Mouse (Mus musculus) lung, postnatal 0 days (tissue): ENCODE results near the gene Syt17. TPM values are rescaled to one million over a fixed set of nuclear protein-coding genes. Genes with fewer than 3 reads are reported as not detected.

Experiments used
- ATAC-seq: fragments of 200-750 bp; cut with Nextera tagmentation; 2 replicates; pipeline ENCODE4 v1.8.0; 2017; ENCODE audit warnings: moderate library complexity
- DNase-seq: peaks from one replicate; pipeline ENCODE4 v3.0.0-alpha.2; 2016; ENCODE audit warnings: low spot score
- H3K27ac ChIP-seq: fragments of 300-500 bp; sonication (generic); 2 replicates; pipeline ENCODE4 v1.5.1; 2014; ENCODE audit warnings: antibody characterized with exemption, mild to moderate bottlenecking, low read length, mixed read lengths
- H3K27me3 ChIP-seq: fragments of 300-500 bp; sonication (generic); replicated peaks from 2 replicates; pipeline ENCODE4 v1.6.1; 2014; ENCODE audit warnings: low read length, mixed read lengths; ENCODE audit not compliant: insufficient read depth
- H3K36me3 ChIP-seq: fragments of 300-500 bp; sonication (generic); 2 replicates; pipeline ENCODE4 v1.6.1; 2014; ENCODE audit warnings: low read length, mixed read lengths; ENCODE audit not compliant: insufficient read depth
- H3K4me1 ChIP-seq: fragments of 300-500 bp; sonication (generic); 2 replicates; pipeline ENCODE4 v1.6.1; 2014; ENCODE audit warnings: antibody characterized with exemption, low read depth, low read length, mixed read lengths; ENCODE audit not compliant: insufficient read depth
- H3K4me2 ChIP-seq: fragments of 300-500 bp; sonication (generic); replicated peaks from 2 replicates; pipeline ENCODE4 v1.6.1; 2014; ENCODE audit warnings: low read depth, mild to moderate bottlenecking, low read length, moderate library complexity, mixed read lengths
- H3K4me3 ChIP-seq: fragments of 300-500 bp; sonication (generic); 2 replicates; pipeline ENCODE4 v1.5.1; 2014; ENCODE audit warnings: low read depth, low read length
- H3K9ac ChIP-seq: fragments of 300-500 bp; sonication (generic); replicated peaks from 2 replicates; pipeline ENCODE4 v1.6.1; 2014; ENCODE audit warnings: low read depth, mild to moderate bottlenecking
- H3K9me3 ChIP-seq: fragments of 300-500 bp; sonication (generic); 2 replicates; pipeline ENCODE4 v1.6.1; 2016; ENCODE audit warnings: low read length, mixed read lengths
- CTCF ChIP-seq: IDR thresholded peaks from 2 replicates; pipeline ENCODE4 v1.5.1; 2016; ENCODE audit warnings: antibody characterized with exemption, mild to moderate bottlenecking
- EP300 ChIP-seq: IDR thresholded peaks from 2 replicates; pipeline ENCODE4 v1.6.1; 2016; ENCODE audit warnings: antibody characterized with exemption, mild to moderate bottlenecking, control low read depth
- WGBS: fragments of 180-500 bp; shearing (Covaris S2); extraction: QIAGEN DNeasy Blood & Tissue Kit; methylation state at CpG from one replicate; pipeline ENCODE4 v1.1.7; 2014; 5-methylcytosine and 5-hydroxymethylcytosine counted together
- polyA plus RNA-seq: library from polyadenylated mRNA; unstranded; fragments of >200 nt; fragmentation: Nextera tagmentation; extraction: Ambion mirVana; gene quantifications from 2 replicates; pipeline ENCODE4 v1.2.1, GENCODE M21; 2015

Syt17 gene
- polyA plus RNA-seq, 1 experiment from 2014 or later, result 4.3 TPM

- 3% methylated on average over 61 of the region's 65 CpGs for WGBS
- TF ChIP-seq CTCF, result no peak
- TF ChIP-seq EP300, result no peak
- Histone ChIP-seq H3K9ac (peak overlapping the region; percentile 62), H3K9me3 (no peaks in the 10 kb centered on the region), H3K4me1 (no peaks in the 10 kb centered on the region; the same call in 1 of the 2 replicates), H3K36me3 (no peaks in the 10 kb centered on the region), H3K4me2 (peak overlapping the region; percentile 84), H3K4me3 (peak overlapping the region; percentile 48), H3K27me3 (peaks cover 5% of the 10 kb centered on the region; the same call in 1 of the 2 replicates), H3K27ac (peak overlapping the region; percentile 20; the same call in 1 of the 2 replicates)
- peak; percentile 77 for DNase-seq
- peak; percentile 60 for ATAC-seq
Observed at GRCm38 (mm10) chr7:118447291-118448133, 510 bp downstream of the Syt17 start.

- no peak for DNase-seq
- no peak overlapping the region for H3K4me2 ChIP-seq
- no peak for ATAC-seq
- H3K9me3 ChIP-seq, result no peaks in the 10 kb centered on the region
- 47% methylated on average over 7 of the region's 7 CpGs for WGBS
- H3K4me3 ChIP-seq, result no peak overlapping the region
- no peaks in the 10 kb centered on the region for H3K36me3 ChIP-seq
- no peaks in the 10 kb centered on the region; the same call in 1 of the 2 replicates for H3K4me1 ChIP-seq
- H3K27ac ChIP-seq, result no peak overlapping the region
- peaks cover 5% of the 10 kb centered on the region; the same call in 1 of the 2 replicates for H3K27me3 ChIP-seq
- TF ChIP-seq EP300, result no peak
- no peak for TF ChIP-seq CTCF
- H3K9ac ChIP-seq, result no peak overlapping the region
Observed at GRCm38 (mm10) chr7:118443895-118444485, 4.0 kb downstream of the Syt17 start.

- H3K4me3 ChIP-seq, result no peak overlapping the region
- no peak for DNase-seq
- 7% methylated on average over 9 of the region's 9 CpGs for WGBS
- H3K4me1 ChIP-seq, result no peaks in the 10 kb centered on the region; the same call in 1 of the 2 replicates
- H3K36me3 ChIP-seq, result no peaks in the 10 kb centered on the region
- ATAC-seq, result no peak
- no peak overlapping the region for H3K27ac ChIP-seq
- no peak overlapping the region for H3K4me2 ChIP-seq
- TF ChIP-seq EP300 (no peak), CTCF (no peak)
- no peaks in the 10 kb centered on the region for H3K9me3 ChIP-seq
- peaks cover 5% of the 10 kb centered on the region; the same call in 1 of the 2 replicates for H3K27me3 ChIP-seq
- no peak overlapping the region for H3K9ac ChIP-seq
Observed at GRCm38 (mm10) chr7:118443371-118443770, 4.7 kb downstream of the Syt17 start.

- no peak for TF ChIP-seq CTCF
- H3K4me2 ChIP-seq, result no peak overlapping the region
- H3K9me3 ChIP-seq, result no peaks in the 10 kb centered on the region
- H3K27me3 ChIP-seq, result no peaks in the 10 kb centered on the region
- no peaks in the 10 kb centered on the region for H3K4me1 ChIP-seq
- H3K9ac ChIP-seq, result no peak overlapping the region
- 76% methylated on average over 6 of the region's 6 CpGs for WGBS
- H3K4me3 ChIP-seq, result no peak overlapping the region
- ATAC-seq (peak; percentile 58; the same call in 1 of the 2 replicates), DNase-seq (peak; percentile 58)
- H3K36me3 ChIP-seq, result no peaks in the 10 kb centered on the region
- H3K27ac ChIP-seq, result no peak overlapping the region
Observed at GRCm38 (mm10) chr7:118441535-118441934, 6.5 kb downstream of the Syt17 start.

- Histone ChIP-seq H3K27ac (no peak overlapping the region), H3K27me3 (no peaks in the 10 kb centered on the region), H3K4me1 (no peaks in the 10 kb centered on the region), H3K9ac (no peak overlapping the region), H3K4me2 (no peak overlapping the region), H3K9me3 (no peaks in the 10 kb centered on the region), H3K36me3 (no peaks in the 10 kb centered on the region), H3K4me3 (no peak overlapping the region)
- TF ChIP-seq EP300, result no peak
- TF ChIP-seq CTCF, result peak; percentile 92
- ATAC-seq, result no peak
- peak; percentile 49 for DNase-seq
- 59% methylated on average over 7 of the region's 7 CpGs for WGBS
Observed at GRCm38 (mm10) chr7:118437101-118437802, 10.8 kb downstream of the Syt17 start.

- ATAC-seq (no peak), DNase-seq (no peak)
- no peak for TF ChIP-seq EP300
- no peak for TF ChIP-seq CTCF
- Histone ChIP-seq H3K9me3 (no peaks in the 10 kb centered on the region), H3K36me3 (no peaks in the 10 kb centered on the region), H3K4me2 (no peak overlapping the region), H3K4me3 (no peak overlapping the region), H3K9ac (no peak overlapping the region), H3K27me3 (no peaks in the 10 kb centered on the region), H3K4me1 (no peaks in the 10 kb centered on the region), H3K27ac (no peak overlapping the region)
- 78% methylated on average over 2 of the region's 2 CpGs for WGBS
Observed at GRCm38 (mm10) chr7:118428937-118429336, 19.1 kb downstream of the Syt17 start.
